Mouse (Mus musculus): ENCODE data around the gene Insyn1. TPM values are rescaled to one million over a fixed set of nuclear protein-coding genes. Genes with fewer than 3 reads are reported as not detected.

Gene Insyn1
- 0.37 and 0.90 TPM in 2 replicates for polyA plus RNA-seq (2015; fragmentation: Nextera tagmentation; extraction: Ambion mirVana)

DNA sequence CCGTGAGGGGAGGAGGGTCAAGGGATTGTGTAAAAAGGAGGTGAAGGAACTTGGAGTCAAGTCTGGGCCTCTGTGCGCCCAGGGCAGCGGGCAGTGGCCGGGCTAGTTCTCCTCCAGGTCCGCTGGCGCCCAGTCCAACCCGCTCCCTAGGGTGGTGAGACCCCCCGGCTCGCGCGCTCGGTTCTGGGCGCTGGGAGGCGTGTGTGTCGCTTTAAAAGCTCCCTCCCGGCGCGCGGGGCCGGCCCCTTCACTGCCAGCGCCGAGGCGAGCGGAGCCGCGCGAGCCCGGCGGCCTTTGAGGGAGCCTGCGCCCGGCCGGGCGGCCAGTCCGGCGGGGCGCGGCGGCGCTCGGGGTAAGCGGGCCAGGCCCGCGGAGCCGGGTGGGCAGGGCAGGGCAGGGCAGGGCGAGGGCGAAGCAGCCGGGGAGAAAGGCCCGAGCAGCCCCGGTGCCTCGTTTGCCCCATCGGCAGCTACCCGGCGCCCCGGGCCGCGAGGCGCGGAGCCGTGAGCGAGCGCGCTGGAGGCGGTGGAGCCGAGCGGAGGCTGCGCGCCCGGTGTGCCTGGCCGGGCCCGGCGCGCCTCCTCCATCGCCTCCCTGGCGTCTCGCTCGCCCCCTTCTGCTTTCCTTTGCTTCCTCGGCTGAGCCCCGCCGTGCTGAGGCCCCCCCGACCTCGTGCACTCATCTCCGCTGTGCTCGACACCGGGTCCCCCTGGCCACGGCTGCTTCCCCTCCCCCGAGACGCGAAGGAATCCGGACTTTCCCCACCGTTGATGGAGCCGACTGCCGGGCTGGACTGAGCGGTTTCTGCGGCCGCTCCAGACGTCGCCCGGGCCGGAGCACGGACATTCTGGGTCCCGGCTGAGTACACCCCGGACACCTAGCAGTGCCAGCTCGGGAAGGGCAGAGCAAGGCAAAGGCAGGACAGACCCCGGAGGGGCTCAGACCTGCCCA, at the start of gene Insyn1:
Gene Insyn1, plus strand, starts transcription at position 753 of the 951 bp plus-strand sequence.

Other genes starting within 250 kb of the Insyn1 start
- 23.1 and 25.1 TPM in 2 replicates for gene Pml, start 238.8 kb upstream of the Insyn1 start, polyA plus RNA-seq (2015; fragmentation: Nextera tagmentation; extraction: Ambion mirVana)
- gene Stoml1, start 235.4 kb upstream of the Insyn1 start, polyA plus RNA-seq (2015; fragmentation: Nextera tagmentation; extraction: Ambion mirVana) = 13.8 and 16.9 TPM in 2 replicates
- gene Loxl1, start 175.4 kb upstream of the Insyn1 start, polyA plus RNA-seq (2015; fragmentation: Nextera tagmentation; extraction: Ambion mirVana) = 55.7 and 70.5 TPM in 2 replicates
- not detected in 2 replicates for gene Tbc1d21, start 118.1 kb upstream of the Insyn1 start, polyA plus RNA-seq (2015; fragmentation: Nextera tagmentation; extraction: Ambion mirVana)
- 6.8 and 9.1 TPM in 2 replicates for gene Cd276, start 66.8 kb downstream of the Insyn1 start, polyA plus RNA-seq (2015; fragmentation: Nextera tagmentation; extraction: Ambion mirVana)
- gene Nptn, start 93.6 kb downstream of the Insyn1 start, polyA plus RNA-seq (2015; fragmentation: Nextera tagmentation; extraction: Ambion mirVana) = 143 and 150 TPM in 2 replicates

Data from spleen, postnatal 0 days (tissue).